Mouse (Mus musculus) Muller cell, postnatal 12 days (primary cell): ENCODE results near the gene Tmem135.
"Not testable (repeated sequence)": the region's sequence is repeated elsewhere in the genome, so short reads cannot be mapped to it uniquely, and the experiment has no call there.

Experiments
- DNase-seq: peaks from one replicate; pipeline ENCODE4 v3.0.0-alpha.2; 2015; ENCODE audit errors: inconsistent ontology term

The Tmem135 gene

GRCm38 (mm10) chr7:89326761-89327160, 77.3 kb downstream of the Tmem135 start:
- no peak for DNase-seq

- no peak for DNase-seq
Observed at GRCm38 (mm10) chr7:89326202-89326601, 77.8 kb downstream of the Tmem135 start.

- DNase-seq: not testable (repeated sequence)
Observed at GRCm38 (mm10) chr7:89322741-89323140, 81.3 kb downstream of the Tmem135 start.

- no peak for DNase-seq
Observed at GRCm38 (mm10) chr7:89319351-89319750, 84.7 kb downstream of the Tmem135 start.

GRCm38 (mm10) chr7:89317088-89317487, 86.9 kb downstream of the Tmem135 start:
- not testable (repeated sequence) for DNase-seq

GRCm38 (mm10) chr7:89316112-89316511, 87.9 kb downstream of the Tmem135 start:
- DNase-seq: no peak

GRCm38 (mm10) chr7:89311555-89311954, 92.5 kb downstream of the Tmem135 start:
- DNase-seq: no peak

GRCm38 (mm10) chr7:89308926-89309325, 95.1 kb downstream of the Tmem135 start:
- no peak for DNase-seq

- DNase-seq: no peak
Observed at GRCm38 (mm10) chr7:89308238-89308637, 95.8 kb downstream of the Tmem135 start.

- no peak for DNase-seq
Observed at GRCm38 (mm10) chr7:89306831-89307230, 97.2 kb downstream of the Tmem135 start.

GRCm38 (mm10) chr7:89304958-89305357, 99.1 kb downstream of the Tmem135 start:
- DNase-seq: no peak

- no peak for DNase-seq
Observed at GRCm38 (mm10) chr7:89303765-89304164, 100.3 kb downstream of the Tmem135 start.

- DNase-seq: no peak
Observed at GRCm38 (mm10) chr7:89298911-89299458, 105.0 kb downstream of the Tmem135 start.

GRCm38 (mm10) chr7:89296941-89297340, 107.1 kb downstream of the Tmem135 start:
- DNase-seq: no peak

- DNase-seq: no peak
Observed at GRCm38 (mm10) chr7:89282664-89283063, 121.4 kb downstream of the Tmem135 start.

GRCm38 (mm10) chr7:89270438-89270837, 133.6 kb downstream of the Tmem135 start:
- DNase-seq: not testable (repeated sequence)

- DNase-seq: no peak
Observed at GRCm38 (mm10) chr7:89269826-89270225, 134.2 kb downstream of the Tmem135 start.

GRCm38 (mm10) chr7:89267542-89267941, 136.5 kb downstream of the Tmem135 start:
- DNase-seq: peak; percentile 43

- DNase-seq: no peak
Observed at GRCm38 (mm10) chr7:89266017-89266760, 137.8 kb downstream of the Tmem135 start.

- DNase-seq: no peak
Observed at GRCm38 (mm10) chr7:89260966-89261365, 143.1 kb downstream of the Tmem135 start.

GRCm38 (mm10) chr7:89258832-89259231, 145.2 kb downstream of the Tmem135 start:
- no peak for DNase-seq

GRCm38 (mm10) chr7:89257871-89258502, 146.0 kb downstream of the Tmem135 start:
- DNase-seq: peak; percentile 83

GRCm38 (mm10) chr7:89253772-89254171, 150.2 kb downstream of the Tmem135 start:
- no peak for DNase-seq
